Mouse (Mus musculus): ENCODE measurements around the gene Nfkbia.

GRCm38 (mm10) chr12:55453924-55454323, 38.5 kb downstream of the Nfkbia start:
- TF ChIP-seq CTCF (IDR thresholded peaks at IDR 0.05; ENCODE audit: borderline replicate concordance, control insufficient read depth, extremely low read depth, insufficient read depth, low read length, poor library complexity) (no peak), POLR2A (IDR thresholded peaks at IDR 0.05; ENCODE audit: control insufficient read depth, extremely low read depth, insufficient read depth, low read length, poor library complexity) (no peak)

Measured in thymus, adult 2 months (tissue).